Mouse (Mus musculus) neural tube, embryonic 14.5 days (tissue): ENCODE measurements around the gene Arl15. TPM values are rescaled to one million over a fixed set of nuclear protein-coding genes. Genes with fewer than 3 reads are reported as not detected.

Experiments used
- ATAC-seq: fragments of 200-750 bp; cut with Nextera tagmentation; 2 replicates; pipeline ENCODE4 v1.8.0; 2017; ENCODE audit warnings: low read depth, mild to moderate bottlenecking, moderate TSS enrichment, moderate library complexity
- H3K27ac ChIP-seq: fragments of 300-500 bp; sonication (generic); 2 replicates; pipeline ENCODE4 v1.5.1; 2014; ENCODE audit warnings: low read depth, mild to moderate bottlenecking, control low read depth, low read length, moderate library complexity, mixed read lengths
- H3K27me3 ChIP-seq: fragments of 300-500 bp; sonication (generic); 2 replicates; pipeline ENCODE4 v1.6.1; 2014; ENCODE audit warnings: low read length; ENCODE audit not compliant: control insufficient read depth, insufficient read depth
- H3K36me3 ChIP-seq: fragments of 300-500 bp; sonication (generic); 2 replicates; pipeline ENCODE4 v1.6.1; 2014; ENCODE audit warnings: low read length, mixed read lengths; ENCODE audit not compliant: control insufficient read depth, insufficient read depth
- H3K4me1 ChIP-seq: fragments of 300-500 bp; sonication (generic); 2 replicates; pipeline ENCODE4 v1.6.1; 2014; ENCODE audit warnings: low read length; ENCODE audit not compliant: control insufficient read depth, insufficient read depth
- H3K4me2 ChIP-seq: fragments of 300-500 bp; sonication (generic); 2 replicates; pipeline ENCODE4 v1.6.1; 2014; ENCODE audit warnings: mild to moderate bottlenecking, low read depth, low read length, control low read depth
- H3K4me3 ChIP-seq: fragments of 300-500 bp; sonication (generic); 2 replicates; pipeline ENCODE4 v1.5.1; 2014; ENCODE audit warnings: low read depth, low read length, control low read depth, mixed read lengths
- H3K9ac ChIP-seq: fragments of 300-500 bp; sonication (generic); replicated peaks from 2 replicates; pipeline ENCODE4 v1.6.1; 2014; ENCODE audit warnings: low read depth, mild to moderate bottlenecking, control low read depth, low read length, mixed read lengths
- H3K9me3 ChIP-seq: fragments of 300-500 bp; sonication (generic); 2 replicates; pipeline ENCODE4 v1.6.1; 2016; ENCODE audit warnings: low read length; ENCODE audit not compliant: control insufficient read depth
- WGBS: fragments of 180-500 bp; shearing (Covaris S2); extraction: QIAGEN DNeasy Blood & Tissue Kit; methylation state at CpG from one replicate; pipeline ENCODE4 v1.1.7; 2014; 5-methylcytosine and 5-hydroxymethylcytosine counted together
- polyA plus RNA-seq: library from polyadenylated mRNA; unstranded; fragments of >200 nt; fragmentation: Nextera tagmentation; extraction: Ambion mirVana; gene quantifications from 2 replicates; pipeline ENCODE4 v1.2.1, GENCODE M21; 2014

Gene Arl15
- polyA plus RNA-seq, 1 experiment from 2014 or later = 26.8 TPM

GRCm38 (mm10) chr13:114139570-114139969 is 345.3 kb downstream of the Arl15 start:
- H3K27ac ChIP-seq = no peak overlapping the region
- H3K9ac ChIP-seq = no peak overlapping the region
- no peaks in the 10 kb centered on the region for H3K9me3 ChIP-seq
- H3K27me3 ChIP-seq = no peaks in the 10 kb centered on the region
- 0 out of 2 replicates have a peak, but pooled peaks cover 3% of the 10 kb centered on the region for H3K4me1 ChIP-seq
- H3K36me3 ChIP-seq = no peaks in the 10 kb centered on the region
- 83% methylated on average over 9 of the region's 9 CpGs for WGBS
- H3K4me3 ChIP-seq = no peak overlapping the region
- ATAC-seq = no peak
- H3K4me2 ChIP-seq = no peak overlapping the region

- Histone ChIP-seq H3K9me3 (no peaks in the 10 kb centered on the region), H3K36me3 (no peaks in the 10 kb centered on the region), H3K4me1 (0 out of 2 replicates have a peak, but pooled peaks cover 7% of the 10 kb centered on the region), H3K4me2 (no peak overlapping the region), H3K4me3 (no peak overlapping the region), H3K27ac (no peak overlapping the region), H3K9ac (no peak overlapping the region), H3K27me3 (no peaks in the 10 kb centered on the region)
- WGBS = 79% methylated on average over 8 of the region's 8 CpGs
- 0 out of 2 replicates have a peak, but pooled peaks have one; percentile 10 for ATAC-seq
Observed at GRCm38 (mm10) chr13:114142826-114143225, 348.5 kb downstream of the Arl15 start.

- Histone ChIP-seq H3K27me3 (no peaks in the 10 kb centered on the region), H3K9ac (no peak overlapping the region), H3K4me3 (no peak overlapping the region), H3K27ac (no peak overlapping the region), H3K4me1 (0 out of 2 replicates have a peak, but pooled peaks cover 7% of the 10 kb centered on the region), H3K36me3 (no peaks in the 10 kb centered on the region), H3K9me3 (no peaks in the 10 kb centered on the region), H3K4me2 (no peak overlapping the region)
- ATAC-seq = no peak
- WGBS = 90% methylated on average over 1 of the region's 1 CpGs
Observed at GRCm38 (mm10) chr13:114143247-114143646, 348.9 kb downstream of the Arl15 start.

- H3K9me3 ChIP-seq = no peaks in the 10 kb centered on the region
- no peak overlapping the region for H3K9ac ChIP-seq
- H3K4me2 ChIP-seq = no peak overlapping the region
- 0 out of 2 replicates have a peak, but pooled peaks cover 7% of the 10 kb centered on the region for H3K4me1 ChIP-seq
- ATAC-seq = peak; percentile 79
- 47% methylated on average over 15 of the region's 15 CpGs for WGBS
- no peak overlapping the region for H3K27ac ChIP-seq
- H3K36me3 ChIP-seq = no peaks in the 10 kb centered on the region
- no peaks in the 10 kb centered on the region for H3K27me3 ChIP-seq
- no peak overlapping the region for H3K4me3 ChIP-seq
Observed at GRCm38 (mm10) chr13:114144052-114145046, 350.0 kb downstream of the Arl15 start.

- Histone ChIP-seq H3K4me3 (no peak overlapping the region), H3K4me2 (no peak overlapping the region), H3K36me3 (no peaks in the 10 kb centered on the region), H3K4me1 (0 out of 2 replicates have a peak, but pooled peaks cover 7% of the 10 kb centered on the region), H3K9ac (no peak overlapping the region), H3K27ac (no peak overlapping the region), H3K27me3 (no peaks in the 10 kb centered on the region), H3K9me3 (no peaks in the 10 kb centered on the region)
- ATAC-seq = no peak
- 88% methylated on average over 8 of the region's 8 CpGs for WGBS
Observed at GRCm38 (mm10) chr13:114145249-114145648, 350.9 kb downstream of the Arl15 start.

- Histone ChIP-seq H3K4me2 (no peak overlapping the region), H3K4me3 (no peak overlapping the region), H3K27ac (no peak overlapping the region), H3K9me3 (no peaks in the 10 kb centered on the region), H3K27me3 (no peaks in the 10 kb centered on the region), H3K36me3 (no peaks in the 10 kb centered on the region), H3K9ac (no peak overlapping the region), H3K4me1 (no peaks in the 10 kb centered on the region)
- no peak for ATAC-seq
- WGBS = 91% methylated on average over 16 of the region's 16 CpGs
Observed at GRCm38 (mm10) chr13:114150856-114151697, 356.8 kb downstream of the Arl15 start.

GRCm38 (mm10) chr13:114151698-114152069 is 357.4 kb downstream of the Arl15 start:
- no peaks in the 10 kb centered on the region for H3K27me3 ChIP-seq
- no peak overlapping the region for H3K9ac ChIP-seq
- H3K4me1 ChIP-seq = no peaks in the 10 kb centered on the region
- H3K27ac ChIP-seq = no peak overlapping the region
- no peaks in the 10 kb centered on the region for H3K36me3 ChIP-seq
- H3K4me3 ChIP-seq = no peak overlapping the region
- H3K4me2 ChIP-seq = no peak overlapping the region
- WGBS = 44% methylated on average over 10 of the region's 10 CpGs
- no peaks in the 10 kb centered on the region for H3K9me3 ChIP-seq
- ATAC-seq = no peak

- no peak overlapping the region for H3K9ac ChIP-seq
- H3K4me3 ChIP-seq = no peak overlapping the region
- no peak overlapping the region for H3K27ac ChIP-seq
- no peak for ATAC-seq
- H3K27me3 ChIP-seq = no peaks in the 10 kb centered on the region
- H3K4me2 ChIP-seq = no peak overlapping the region
- H3K9me3 ChIP-seq = no peaks in the 10 kb centered on the region
- 17% methylated on average over 12 of the region's 12 CpGs for WGBS
- no peaks in the 10 kb centered on the region for H3K36me3 ChIP-seq
- 0 out of 2 replicates have a peak, but pooled peaks cover 6% of the 10 kb centered on the region for H3K4me1 ChIP-seq
Observed at GRCm38 (mm10) chr13:114156689-114157088, 362.4 kb downstream of the Arl15 start.
